Mouse (Mus musculus): Measurements from ENCODE around the gene Clec4b2. TPM values are rescaled to one million over a fixed set of nuclear protein-coding genes. Genes with fewer than 3 reads are reported as not detected.
"Not testable (repeated sequence)": the region's sequence is repeated elsewhere in the genome, so short reads cannot be mapped to it uniquely, and the experiment has no call there.

The Clec4b2 gene
- not detected for total RNA-seq (2021)
- long read RNA-seq, experiment 1, result 0 reads
- long read RNA-seq, experiment 2, result 0 reads

DNA sequence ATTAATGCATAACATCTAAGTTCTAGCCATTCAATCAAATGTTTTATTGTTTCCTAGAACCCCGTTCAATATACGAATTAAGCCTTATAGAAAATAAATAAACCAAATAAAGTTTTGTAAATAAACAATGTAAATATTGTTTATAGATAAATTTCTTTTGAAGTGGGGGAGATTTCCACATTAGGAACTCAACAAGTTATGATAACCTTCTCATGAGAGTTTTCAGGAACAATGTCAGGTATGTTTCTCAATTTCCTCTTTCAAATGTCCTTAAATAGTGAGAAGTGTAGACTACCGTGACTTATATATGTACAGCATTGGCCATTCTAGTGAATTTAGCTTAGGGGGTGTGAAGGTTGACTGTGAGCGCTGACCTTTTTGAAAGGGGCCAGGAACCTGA lies at the start of gene Clec4b2:
TSS of gene Clec4b2 (plus strand) at position 301 of the 400 bp plus-strand sequence.
- DNase-seq (ENCODE audit: low spot score), result no peak

GRCm38 (mm10) chr6:123123195-123123594 lies 49.5 kb upstream of the Clec4b2 start:
- no peak for DNase-seq (ENCODE audit: low spot score)

- no peak for DNase-seq (ENCODE audit: low spot score)
Observed at GRCm38 (mm10) chr6:123127173-123127572, 45.5 kb upstream of the Clec4b2 start.

GRCm38 (mm10) chr6:123137766-123138526 lies 34.7 kb upstream of the Clec4b2 start:
- not testable (repeated sequence) for DNase-seq (ENCODE audit: low spot score)

GRCm38 (mm10) chr6:123170106-123170505 lies 2.6 kb upstream of the Clec4b2 start:
- DNase-seq (ENCODE audit: low spot score), result no peak

- DNase-seq (ENCODE audit: low spot score), result no peak
Observed at GRCm38 (mm10) chr6:123171040-123171439, 1.7 kb upstream of the Clec4b2 start.

DNA sequence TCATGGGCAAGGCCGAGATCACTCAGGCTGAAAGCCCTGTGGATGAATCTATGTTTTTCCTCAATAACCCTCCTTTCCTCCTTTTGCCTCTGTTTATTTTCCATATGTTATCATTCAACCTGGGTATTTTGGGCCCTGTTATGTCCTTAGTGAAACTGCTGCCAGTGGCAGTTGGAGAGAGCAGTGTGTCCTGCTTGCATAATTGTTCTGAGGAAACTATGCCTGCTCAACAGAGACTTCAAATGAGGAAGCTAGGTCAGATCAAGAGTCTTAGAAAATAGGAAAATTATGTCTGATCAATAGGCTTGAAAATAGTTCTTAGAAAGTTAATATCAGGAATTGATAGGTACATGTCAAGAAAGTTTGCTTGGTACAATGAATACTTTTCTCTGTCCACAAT lies 2.9 kb downstream of the Clec4b2 start:
- DNase-seq (ENCODE audit: low spot score), result no peak

GRCm38 (mm10) chr6:123184862-123185261 lies 12.2 kb downstream of the Clec4b2 start:
- DNase-seq (ENCODE audit: low spot score), result not testable (repeated sequence)

- DNase-seq (ENCODE audit: low spot score), result no peak
Observed at GRCm38 (mm10) chr6:123207187-123208076, 34.7 kb downstream of the Clec4b2 start.

- DNase-seq (ENCODE audit: low spot score), result not testable (repeated sequence)
Observed at GRCm38 (mm10) chr6:123208077-123208439, 35.4 kb downstream of the Clec4b2 start.

GRCm38 (mm10) chr6:123211726-123212125 lies 39.0 kb downstream of the Clec4b2 start:
- no peak for DNase-seq (ENCODE audit: low spot score)

DNA sequence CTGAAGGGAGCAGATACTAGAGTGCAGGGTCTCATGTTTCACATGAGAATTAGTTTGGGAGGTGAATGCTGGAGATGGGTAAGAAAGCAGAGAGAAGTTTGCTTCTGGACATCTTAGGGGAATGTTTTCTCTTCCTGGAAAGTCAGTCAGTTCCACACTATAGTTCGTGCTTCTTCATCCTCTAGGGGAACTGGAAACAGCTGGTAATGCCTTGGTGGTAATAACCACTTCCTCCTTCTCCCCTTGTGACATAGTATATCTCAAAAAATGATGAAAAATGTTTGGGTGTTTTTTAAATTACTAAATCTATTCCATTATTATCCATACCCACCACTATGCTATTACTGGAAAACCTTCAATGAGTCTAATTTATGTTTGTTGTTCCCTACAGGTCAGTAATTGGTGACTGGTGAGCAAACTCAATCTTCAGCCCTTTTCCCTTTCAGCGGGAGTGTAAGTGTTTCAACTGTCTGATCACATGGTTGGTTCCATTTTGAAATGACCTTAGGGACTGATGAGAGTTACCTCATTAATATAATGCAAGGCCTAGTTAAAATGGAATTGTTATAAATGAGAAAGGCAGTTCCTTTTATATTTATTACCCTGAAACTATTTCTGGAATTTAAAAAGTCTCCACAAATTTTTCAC lies 55.0 kb downstream of the Clec4b2 start:
- DNase-seq (ENCODE audit: low spot score), result no peak

- no peak for DNase-seq (ENCODE audit: low spot score)
Observed at GRCm38 (mm10) chr6:123229644-123230043, 57.0 kb downstream of the Clec4b2 start, which contains the start of gene Clec4n. Gene Clec4n, plus strand, starts transcription at chr6:123229843.

GRCm38 (mm10) chr6:123231149-123231548 lies 58.5 kb downstream of the Clec4b2 start:
- DNase-seq (ENCODE audit: low spot score), result no peak

DNA sequence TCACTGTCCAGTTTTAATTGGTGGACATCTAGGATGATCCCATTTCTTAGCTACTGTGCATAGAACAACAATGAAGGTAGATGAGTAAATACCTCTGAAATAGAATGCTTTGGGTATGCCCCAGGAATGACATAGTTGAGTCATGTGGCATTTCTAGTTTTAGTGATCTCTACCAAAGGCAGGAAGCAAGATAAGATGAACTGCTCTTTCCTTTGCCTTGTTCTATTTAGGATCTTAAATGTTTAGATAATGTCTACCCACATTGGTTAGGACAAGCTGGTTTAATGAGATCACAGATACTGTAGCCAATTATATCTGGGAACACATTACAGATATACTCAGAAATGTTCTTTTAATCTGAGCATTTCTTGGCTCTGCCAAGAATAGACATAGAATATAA lies 64.9 kb downstream of the Clec4b2 start:
- no peak for DNase-seq (ENCODE audit: low spot score)

DNA sequence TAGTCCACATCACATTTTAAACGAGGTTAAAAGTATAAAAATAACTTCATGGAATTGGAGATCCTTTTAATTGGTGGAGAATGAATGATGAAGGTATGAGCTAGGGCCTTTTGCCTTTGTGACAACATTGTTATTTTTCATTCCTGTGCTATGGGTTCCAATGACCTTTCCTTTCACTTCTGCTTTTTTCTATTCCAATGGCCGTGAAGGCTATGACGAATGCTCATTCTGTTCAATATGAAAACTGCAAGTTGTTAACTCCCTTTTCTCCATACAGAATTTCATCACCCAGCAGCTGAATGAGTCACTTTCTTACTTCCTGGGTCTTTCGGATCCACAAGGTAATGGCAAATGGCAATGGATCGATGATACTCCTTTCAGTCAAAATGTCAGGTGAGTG lies 71.5 kb downstream of the Clec4b2 start:
- DNase-seq (ENCODE audit: low spot score), result no peak

DNA sequence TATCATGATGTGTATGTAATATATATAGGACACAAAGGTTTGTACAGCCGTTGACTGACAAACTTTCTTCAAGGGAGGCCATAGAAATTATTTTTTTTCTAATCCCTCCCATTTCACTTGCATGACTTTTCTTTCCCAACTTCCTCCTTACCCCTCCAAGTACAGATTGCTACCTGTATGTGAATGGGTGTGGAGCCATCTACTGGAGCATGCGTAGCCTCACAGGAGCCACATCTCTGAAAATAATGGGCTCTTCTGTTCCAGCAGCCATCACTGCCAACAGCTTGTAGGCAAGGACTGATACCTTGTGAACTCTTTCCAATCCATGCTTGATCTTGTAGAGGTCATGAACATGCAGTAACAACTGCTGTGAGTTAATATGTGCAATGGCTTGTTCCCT lies 76.2 kb downstream of the Clec4b2 start:
- not testable (repeated sequence) for DNase-seq (ENCODE audit: low spot score)

GRCm38 (mm10) chr6:123252735-123253134 lies 80.0 kb downstream of the Clec4b2 start:
- DNase-seq (ENCODE audit: low spot score), result no peak
